In the genomic region with DNA sequence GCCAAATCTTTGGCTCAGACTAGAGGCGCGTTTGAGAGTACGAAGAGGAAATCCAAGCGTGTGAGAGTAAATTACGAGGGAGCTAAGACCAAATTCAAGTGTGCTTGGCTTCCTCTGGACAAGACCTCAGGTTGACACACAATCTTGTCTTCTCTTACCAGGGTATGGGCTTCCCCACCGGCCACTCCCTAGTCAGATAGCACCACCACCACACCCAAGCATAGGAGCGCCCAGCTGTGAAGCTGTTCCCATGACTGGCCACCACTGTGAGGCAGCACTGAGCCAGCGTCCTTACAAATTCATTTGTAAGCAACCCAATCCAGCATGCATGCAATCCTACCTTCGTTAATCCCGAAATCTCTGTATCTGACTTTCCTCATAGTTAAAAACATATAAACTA, we compare ENCODE assay signal across 8 mouse cellular contexts. TPM values are rescaled to one million over a fixed set of nuclear protein-coding genes. Genes with fewer than 3 reads are reported as not detected.
DNase-seq lines count a peak whose midpoint lies in the region; ATAC-seq lines count a peak whose summit lies in the region.

No protein-coding gene starts in this region.

- no peak for ATAC-seq in hindbrain, embryonic 14.5 days (ENCODE audit: low FRiP score)
- peak; percentile 60; the same call in 1 of the 2 replicates for ATAC-seq in neutrophil, adult 5-6 weeks (ENCODE audit: extremely low read depth, insufficient number of reproducible peaks, low FRiP score, poor library complexity, severe bottlenecking)

- peaks cover 20% of the 10 kb centered on the region for H3K36me3 ChIP-seq in hindbrain, embryonic 10.5 days
- peaks cover 13% of the 10 kb centered on the region for H3K36me3 ChIP-seq in hindbrain, embryonic 14.5 days (replicated peaks; ENCODE audit: control insufficient read depth, insufficient read depth)

- no peak overlapping the region for H3K4me3 ChIP-seq in hindbrain, embryonic 10.5 days
- H3K4me3 ChIP-seq in hindbrain, embryonic 14.5 days (replicated peaks; ENCODE audit: low read length) = no peak overlapping the region

- WGBS in hindbrain, embryonic 10.5 days = 69% methylated on average over 10 of the region's 10 CpGs
- WGBS in hindbrain, embryonic 14.5 days = 68% methylated on average over 10 of the region's 10 CpGs

- H3K4me2 ChIP-seq in hindbrain, embryonic 14.5 days (replicated peaks) = no peak overlapping the region

- no peak overlapping the region for H3K9ac ChIP-seq in hindbrain, embryonic 14.5 days

- H3K27ac ChIP-seq in hindbrain, embryonic 10.5 days = no peak overlapping the region
- H3K27ac ChIP-seq in hindbrain, embryonic 14.5 days = no peak overlapping the region

- peaks cover 25% of the 10 kb centered on the region for H3K4me1 ChIP-seq in hindbrain, embryonic 10.5 days (replicated peaks)
- peaks cover 11% of the 10 kb centered on the region for H3K4me1 ChIP-seq in hindbrain, embryonic 14.5 days (replicated peaks; ENCODE audit: control insufficient read depth, insufficient read depth, low read length)

- peaks cover 7% of the 10 kb centered on the region for H3K27me3 ChIP-seq in hindbrain, embryonic 10.5 days (ENCODE audit: insufficient read depth, poor library complexity, severe bottlenecking)
- H3K27me3 ChIP-seq in hindbrain, embryonic 14.5 days (ENCODE audit: control insufficient read depth, insufficient read depth, low read length) = 0 out of 2 replicates have a peak, but pooled peaks cover 2% of the 10 kb centered on the region

- peak; percentile 38 for DNase-seq in hindbrain, embryonic 10.5 days (ENCODE audit: low spot score)
- DNase-seq in hindbrain, embryonic 14.5 days (ENCODE audit: low spot score) = no peak
- peak; percentile 74 for DNase-seq in CD4-positive, CD25-positive, alpha-beta regulatory T cell, adult 2 months (ENCODE audit: low read depth, low spot score)
- peak; percentile 66 for DNase-seq in adrenal gland, postnatal 14 days
- peak; percentile 56 to 66 for DNase-seq in kidney, postnatal 25 days
- DNase-seq in left cerebral cortex, adult 11 months (ENCODE audit: low spot score) = no peak
- DNase-seq in frontal cortex, postnatal 14 days (ENCODE audit: low spot score in 2 of 2) = no peak

- H3K9me3 ChIP-seq in hindbrain, embryonic 10.5 days = no peaks in the 10 kb centered on the region
- no peaks in the 10 kb centered on the region for H3K9me3 ChIP-seq in hindbrain, embryonic 14.5 days (ENCODE audit: control insufficient read depth, low read length)

RNA-seq across cellular contexts. Expression of gene Rplp1, which starts 7.4 kb away (rescaled TPM):
- 1,078 and 1,182 TPM in 2 replicates for polyA plus RNA-seq in hindbrain, embryonic 10.5 days (2016; fragmentation: Nextera tagmentation; extraction: Ambion mirVana)
- polyA plus RNA-seq in hindbrain, embryonic 14.5 days (2014; fragmentation: Nextera tagmentation; extraction: Ambion mirVana) = 1,005 and 1,169 TPM in 2 replicates
- 1,575 and 2,047 TPM in 2 replicates for total RNA-seq in adrenal gland, postnatal 14 days (2021)
- 1,424 and 2,460 TPM in 2 replicates for total RNA-seq in neutrophil, adult 5-6 weeks (2017)

RNA-seq across cellular contexts. Expression of gene Kif23, which starts 39.7 kb away (rescaled TPM):
- polyA plus RNA-seq in hindbrain, embryonic 10.5 days (2016; fragmentation: Nextera tagmentation; extraction: Ambion mirVana) = 75.7 and 110 TPM in 2 replicates
- 14.3 and 17.0 TPM in 2 replicates for polyA plus RNA-seq in hindbrain, embryonic 14.5 days (2014; fragmentation: Nextera tagmentation; extraction: Ambion mirVana)
- 25.6 and 26.2 TPM in 2 replicates for total RNA-seq in adrenal gland, postnatal 14 days (2021)
- total RNA-seq in neutrophil, adult 5-6 weeks (2017) = 186 and 218 TPM in 2 replicates

Comparison
In these comparisons a context has a peak if more than half of its experiments do, and no peak if none do; other contexts are left out.
1. DNase-seq: peak in hindbrain, embryonic 10.5 days (single experiment), CD4-positive, CD25-positive, alpha-beta regulatory T cell, adult 2 months (single experiment), adrenal gland, postnatal 14 days (single experiment) and kidney, postnatal 25 days (2 of 2); none in hindbrain, embryonic 14.5 days (single experiment), left cerebral cortex, adult 11 months (single experiment) and frontal cortex, postnatal 14 days (0 of 2).